Mouse (Mus musculus) spleen, embryonic (tissue): ENCODE measurements around the gene Lilrb4a.
"Not testable (repeated sequence)": the region's sequence is repeated elsewhere in the genome, so short reads cannot be mapped to it uniquely, and the experiment has no call there.

Experiments
- CTCF ChIA-PET: fragments of 350-600 bp; sonication (Branson Sonifier 250); formaldehyde crosslinking; loops from one replicate; lab custom pipeline; 2022; lab: Charles Lee

Gene Lilrb4a

GRCm38 (mm10) chr10:51490691-51491090 lies at the start of gene Lilrb4a:
Gene Lilrb4a, plus strand, starts transcription at chr10:51490956.
- CTCF ChIA-PET, result not testable (repeated sequence)

GRCm38 (mm10) chr10:51451610-51452009 lies 39.1 kb upstream of the Lilrb4a start:
- CTCF ChIA-PET, result no interaction called here

GRCm38 (mm10) chr10:51453616-51454298 lies 37.0 kb upstream of the Lilrb4a start:
- CTCF ChIA-PET, result no interaction called here

GRCm38 (mm10) chr10:51454365-51454764 lies 36.4 kb upstream of the Lilrb4a start:
- CTCF ChIA-PET, result no interaction called here

GRCm38 (mm10) chr10:51455762-51456161 lies 35.0 kb upstream of the Lilrb4a start:
- CTCF ChIA-PET, result no interaction called here

GRCm38 (mm10) chr10:51456369-51456768 lies 34.4 kb upstream of the Lilrb4a start:
- CTCF ChIA-PET, result no interaction called here

- CTCF ChIA-PET, result not testable (repeated sequence)
Observed at GRCm38 (mm10) chr10:51463800-51464199, 27.0 kb upstream of the Lilrb4a start.

- CTCF ChIA-PET, result interaction anchor here (0.7 kb wide), 2 partner anchors 35 to 64 kb away, joined by 4 to 6 read pairs; no protein-coding TSS in a partner anchor
Observed at GRCm38 (mm10) chr10:51480397-51480796, 10.4 kb upstream of the Lilrb4a start, which contains the start of the genes Gm49339 and Lilr4b. Gene Gm49339, plus strand, starts transcription at chr10:51480612. Gene Lilr4b, plus strand, starts transcription at chr10:51480632.

GRCm38 (mm10) chr10:51520021-51520420 lies 29.3 kb downstream of the Lilrb4a start:
- CTCF ChIA-PET, result no interaction called here

- CTCF ChIA-PET, result no interaction called here
Observed at GRCm38 (mm10) chr10:51521453-51521852, 30.7 kb downstream of the Lilrb4a start.

- CTCF ChIA-PET, result no interaction called here
Observed at GRCm38 (mm10) chr10:51526090-51526489, 35.3 kb downstream of the Lilrb4a start.

- CTCF ChIA-PET, result no interaction called here
Observed at GRCm38 (mm10) chr10:51526633-51527032, 35.9 kb downstream of the Lilrb4a start.

GRCm38 (mm10) chr10:51528840-51529434 lies 38.2 kb downstream of the Lilrb4a start:
- CTCF ChIA-PET, result interaction anchor here (0.7 kb wide), 1 partner anchor 25 kb away, joined by 3 read pairs; no protein-coding TSS in a partner anchor

GRCm38 (mm10) chr10:51529497-51529896 lies 38.7 kb downstream of the Lilrb4a start:
- CTCF ChIA-PET, result no interaction called here

- CTCF ChIA-PET, result interaction anchor here (0.6 to 0.7 kb wide), 2 partner anchors 108 to 1836 kb away, joined by 4 read pairs; no protein-coding TSS in a partner anchor
Observed at GRCm38 (mm10) chr10:51530813-51531212, 40.1 kb downstream of the Lilrb4a start.
